Mouse (Mus musculus): Measurements from ENCODE around the gene Def8. TPM values are rescaled to one million over a fixed set of nuclear protein-coding genes. Genes with fewer than 3 reads are reported as not detected.
A peak's percentile ranks its signal among the peaks of the same experiment; 100 is the strongest.

The Def8 gene
- polyA plus RNA-seq, 1 experiment from 2014 or later: 28.0 TPM

GRCm38 (mm10) chr8:123419711-123420110 is 3.6 kb upstream of the Def8 start:
- no peaks in the 10 kb centered on the region for H3K36me3 ChIP-seq (ENCODE audit: control insufficient read depth, insufficient read depth, low read length)
- H3K27ac ChIP-seq (ENCODE audit: low read length): no peak overlapping the region
- H3K4me2 ChIP-seq (ENCODE audit: low read depth, low read length): no peak overlapping the region
- WGBS: 79% methylated on average over 4 of the region's 4 CpGs
- no peaks in the 10 kb centered on the region for H3K4me1 ChIP-seq (replicated peaks; ENCODE audit: control insufficient read depth, insufficient read depth, low read length)
- no peak overlapping the region for H3K4me3 ChIP-seq (ENCODE audit: low read length)
- H3K27me3 ChIP-seq (ENCODE audit: control insufficient read depth, insufficient read depth, low read depth, low read length): no peaks in the 10 kb centered on the region
- H3K9ac ChIP-seq (ENCODE audit: low read length): no peak overlapping the region
- ATAC-seq (ENCODE audit: low read depth): no peak
- no peaks in the 10 kb centered on the region for H3K9me3 ChIP-seq (ENCODE audit: control insufficient read depth, low read length)

GRCm38 (mm10) chr8:123420525-123421281 is 2.6 kb upstream of the Def8 start:
- Histone ChIP-seq H3K9me3 (ENCODE audit: control insufficient read depth, low read length) (peaks cover 4% of the 10 kb centered on the region; the same call in 1 of the 2 replicates), H3K9ac (ENCODE audit: low read length) (no peak overlapping the region), H3K4me3 (ENCODE audit: low read length) (no peak overlapping the region), H3K27ac (ENCODE audit: low read length) (no peak overlapping the region), H3K4me2 (ENCODE audit: low read depth, low read length) (no peak overlapping the region), H3K36me3 (ENCODE audit: control insufficient read depth, insufficient read depth, low read length) (no peaks in the 10 kb centered on the region), H3K4me1 (replicated peaks; ENCODE audit: control insufficient read depth, insufficient read depth, low read length) (no peaks in the 10 kb centered on the region), H3K27me3 (ENCODE audit: control insufficient read depth, insufficient read depth, low read depth, low read length) (no peaks in the 10 kb centered on the region)
- no peak for ATAC-seq (ENCODE audit: low read depth)
- WGBS: 89% methylated on average over 34 of the region's 34 CpGs

- H3K4me3 ChIP-seq (ENCODE audit: low read length): no peak overlapping the region
- peaks cover 6% of the 10 kb centered on the region for H3K9me3 ChIP-seq (ENCODE audit: control insufficient read depth, low read length)
- H3K4me1 ChIP-seq (replicated peaks; ENCODE audit: control insufficient read depth, insufficient read depth, low read length): no peaks in the 10 kb centered on the region
- no peaks in the 10 kb centered on the region for H3K36me3 ChIP-seq (ENCODE audit: control insufficient read depth, insufficient read depth, low read length)
- no peak overlapping the region for H3K4me2 ChIP-seq (ENCODE audit: low read depth, low read length)
- ATAC-seq (ENCODE audit: low read depth): no peak
- H3K27ac ChIP-seq (ENCODE audit: low read length): no peak overlapping the region
- H3K9ac ChIP-seq (ENCODE audit: low read length): no peak overlapping the region
- WGBS: 81% methylated on average over 19 of the region's 19 CpGs
- H3K27me3 ChIP-seq (ENCODE audit: control insufficient read depth, insufficient read depth, low read depth, low read length): no peaks in the 10 kb centered on the region
Measured at GRCm38 (mm10) chr8:123421325-123421724, 2.0 kb upstream of the Def8 start.

GRCm38 (mm10) chr8:123422056-123422780 is 1.1 kb upstream of the Def8 start:
- no peak overlapping the region for H3K27ac ChIP-seq (ENCODE audit: low read length)
- H3K27me3 ChIP-seq (ENCODE audit: control insufficient read depth, insufficient read depth, low read depth, low read length): no peaks in the 10 kb centered on the region
- H3K4me2 ChIP-seq (ENCODE audit: low read depth, low read length): peak overlapping the region; percentile 50
- H3K4me3 ChIP-seq (ENCODE audit: low read length): peak overlapping the region; percentile 31
- peak; percentile 70 for ATAC-seq (ENCODE audit: low read depth)
- no peaks in the 10 kb centered on the region for H3K36me3 ChIP-seq (ENCODE audit: control insufficient read depth, insufficient read depth, low read length)
- H3K9ac ChIP-seq (ENCODE audit: low read length): no peak overlapping the region
- 5% methylated on average over 17 of the region's 17 CpGs for WGBS
- H3K4me1 ChIP-seq (replicated peaks; ENCODE audit: control insufficient read depth, insufficient read depth, low read length): no peaks in the 10 kb centered on the region
- H3K9me3 ChIP-seq (ENCODE audit: control insufficient read depth, low read length): peaks cover 14% of the 10 kb centered on the region

- Histone ChIP-seq H3K4me2 (ENCODE audit: low read depth, low read length) (peak overlapping the region; percentile 50; the same call in 1 of the 2 replicates), H3K27ac (ENCODE audit: low read length) (no peak overlapping the region), H3K4me1 (replicated peaks; ENCODE audit: control insufficient read depth, insufficient read depth, low read length) (no peaks in the 10 kb centered on the region), H3K9ac (ENCODE audit: low read length) (no peak overlapping the region), H3K36me3 (ENCODE audit: control insufficient read depth, insufficient read depth, low read length) (no peaks in the 10 kb centered on the region), H3K9me3 (ENCODE audit: control insufficient read depth, low read length) (peaks cover 20% of the 10 kb centered on the region), H3K27me3 (ENCODE audit: control insufficient read depth, insufficient read depth, low read depth, low read length) (no peaks in the 10 kb centered on the region), H3K4me3 (ENCODE audit: low read length) (no peak overlapping the region)
- WGBS: 15% methylated on average over 3 of the region's 3 CpGs
- ATAC-seq (ENCODE audit: low read depth): no peak
Measured at GRCm38 (mm10) chr8:123422781-123423159, 557 bp upstream of the Def8 start.

GRCm38 (mm10) chr8:123426511-123427509 is 3.5 kb downstream of the Def8 start:
- WGBS: 94% methylated on average over 27 of the region's 27 CpGs

GRCm38 (mm10) chr8:123427639-123428275 is 4.4 kb downstream of the Def8 start:
- H3K4me1 ChIP-seq (replicated peaks; ENCODE audit: control insufficient read depth, insufficient read depth, low read length): no peaks in the 10 kb centered on the region
- no peak overlapping the region for H3K9ac ChIP-seq (ENCODE audit: low read length)
- no peaks in the 10 kb centered on the region for H3K36me3 ChIP-seq (ENCODE audit: control insufficient read depth, insufficient read depth, low read length)
- WGBS: 94% methylated on average over 24 of the region's 24 CpGs
- peaks cover 54% of the 10 kb centered on the region for H3K9me3 ChIP-seq (ENCODE audit: control insufficient read depth, low read length)
- H3K4me3 ChIP-seq (ENCODE audit: low read length): no peak overlapping the region
- no peak overlapping the region for H3K4me2 ChIP-seq (ENCODE audit: low read depth, low read length)
- H3K27me3 ChIP-seq (ENCODE audit: control insufficient read depth, insufficient read depth, low read depth, low read length): no peaks in the 10 kb centered on the region
- H3K27ac ChIP-seq (ENCODE audit: low read length): no peak overlapping the region
- no peak for ATAC-seq (ENCODE audit: low read depth)

More at GRCm38 (mm10) chr8:123426511-123427509, 3.5 kb downstream of the Def8 start:
- H3K36me3 ChIP-seq (ENCODE audit: control insufficient read depth, insufficient read depth, low read length): no peaks in the 10 kb centered on the region
- ATAC-seq (ENCODE audit: low read depth): no peak
- H3K9ac ChIP-seq (ENCODE audit: low read length): no peak overlapping the region
- H3K4me1 ChIP-seq (replicated peaks; ENCODE audit: control insufficient read depth, insufficient read depth, low read length): no peaks in the 10 kb centered on the region
- no peak overlapping the region for H3K4me3 ChIP-seq (ENCODE audit: low read length)
- H3K27me3 ChIP-seq (ENCODE audit: control insufficient read depth, insufficient read depth, low read depth, low read length): no peaks in the 10 kb centered on the region
- no peak overlapping the region for H3K27ac ChIP-seq (ENCODE audit: low read length)
- peaks cover 46% of the 10 kb centered on the region for H3K9me3 ChIP-seq (ENCODE audit: control insufficient read depth, low read length)
- H3K4me2 ChIP-seq (ENCODE audit: low read depth, low read length): no peak overlapping the region

GRCm38 (mm10) chr8:123428343-123428893 is 5.1 kb downstream of the Def8 start:
- Histone ChIP-seq H3K27ac (ENCODE audit: low read length) (no peak overlapping the region), H3K4me1 (replicated peaks; ENCODE audit: control insufficient read depth, insufficient read depth, low read length) (no peaks in the 10 kb centered on the region), H3K27me3 (ENCODE audit: control insufficient read depth, insufficient read depth, low read depth, low read length) (no peaks in the 10 kb centered on the region), H3K4me3 (ENCODE audit: low read length) (no peak overlapping the region), H3K36me3 (ENCODE audit: control insufficient read depth, insufficient read depth, low read length) (no peaks in the 10 kb centered on the region), H3K4me2 (ENCODE audit: low read depth, low read length) (no peak overlapping the region), H3K9me3 (ENCODE audit: control insufficient read depth, low read length) (peaks cover 58% of the 10 kb centered on the region), H3K9ac (ENCODE audit: low read length) (no peak overlapping the region)
- no peak for ATAC-seq (ENCODE audit: low read depth)
- whole genome bisulfite sequencing: 96% methylated on average over 29 of the region's 29 CpGs

All from lung, embryonic 16.5 days (tissue).